Mouse (Mus musculus) hindbrain, embryonic 12.5 days (tissue): Measurements from ENCODE around the gene Phf10. TPM values are rescaled to one million over a fixed set of nuclear protein-coding genes. Genes with fewer than 3 reads are reported as not detected.
"Not testable (repeated sequence)": the region's sequence is repeated elsewhere in the genome, so short reads cannot be mapped to it uniquely, and the experiment has no call there.

Experiments used
- ATAC-seq: fragments of 200-750 bp; cut with Nextera tagmentation; 2 replicates; pipeline ENCODE4 v1.8.0; 2017; ENCODE audit warnings: moderate TSS enrichment; ENCODE audit not compliant: low FRiP score
- H3K27ac ChIP-seq: fragments of 300-500 bp; sonication (generic); 2 replicates; pipeline ENCODE4 v1.5.1; 2016; ENCODE audit warnings: mild to moderate bottlenecking
- H3K27me3 ChIP-seq: fragments of 300-500 bp; sonication (generic); 2 replicates; pipeline ENCODE4 v1.6.1; 2016; ENCODE audit warnings: mild to moderate bottlenecking
- H3K36me3 ChIP-seq: fragments of 300-500 bp; sonication (generic); 2 replicates; pipeline ENCODE4 v1.6.1; 2016; ENCODE audit warnings: mild to moderate bottlenecking
- H3K4me1 ChIP-seq: fragments of 300-500 bp; sonication (generic); 2 replicates; pipeline ENCODE4 v1.6.1; 2016
- H3K4me2 ChIP-seq: fragments of 300-500 bp; sonication (generic); replicated peaks from 2 replicates; pipeline ENCODE4 v1.6.1; 2016; ENCODE audit warnings: mild to moderate bottlenecking
- H3K4me3 ChIP-seq: fragments of 300-500 bp; sonication (generic); 2 replicates; pipeline ENCODE4 v1.5.1; 2016; ENCODE audit warnings: mild to moderate bottlenecking
- H3K9ac ChIP-seq: fragments of 300-500 bp; sonication (generic); 2 replicates; pipeline ENCODE4 v1.6.1; 2016; ENCODE audit warnings: mild to moderate bottlenecking, moderate library complexity
- H3K9me3 ChIP-seq: fragments of 300-500 bp; sonication (generic); replicated peaks from 2 replicates; pipeline ENCODE4 v1.6.1; 2016; ENCODE audit warnings: mild to moderate bottlenecking
- WGBS: fragments of 180-500 bp; shearing (Covaris S2); methylation state at CpG from one replicate; pipeline ENCODE4 v1.1.7; 2016; 5-methylcytosine and 5-hydroxymethylcytosine counted together
- polyA plus RNA-seq: library from polyadenylated mRNA; unstranded; fragments of >200 nt; fragmentation: Nextera tagmentation; extraction: Ambion mirVana; gene quantifications from 2 replicates; pipeline ENCODE4 v1.2.1, GENCODE M21; 2016

Gene Phf10
- polyA plus RNA-seq, 1 experiment from 2014 or later = 24.9 TPM

DNA sequence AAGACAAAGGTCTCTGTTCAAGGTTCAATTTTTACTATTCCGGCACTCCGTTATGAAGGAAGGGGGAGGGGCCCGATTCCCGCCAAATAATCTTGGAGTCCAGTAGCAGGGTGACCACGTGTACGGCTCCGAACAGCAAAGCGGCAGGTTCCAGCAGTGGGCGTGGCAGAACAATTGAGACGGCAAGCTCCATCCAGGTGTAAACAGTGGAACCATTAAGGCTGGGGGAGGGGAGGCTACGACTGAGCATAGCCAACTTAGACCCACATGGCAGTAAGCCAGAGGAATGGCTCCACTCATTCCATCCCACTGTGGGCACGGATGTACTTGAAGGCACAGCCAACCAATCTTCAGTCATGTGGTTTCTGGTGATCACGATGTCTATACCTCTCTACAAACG, 25.8 kb downstream of the Phf10 start:
- not testable (repeated sequence) for H3K9ac ChIP-seq, H3K27me3 ChIP-seq, H3K4me2 ChIP-seq, H3K4me3 ChIP-seq, H3K4me1 ChIP-seq, H3K9me3 ChIP-seq, ATAC-seq, H3K27ac ChIP-seq, H3K36me3 ChIP-seq
- WGBS = 86% methylated on average over 14 of the region's 14 CpGs

DNA sequence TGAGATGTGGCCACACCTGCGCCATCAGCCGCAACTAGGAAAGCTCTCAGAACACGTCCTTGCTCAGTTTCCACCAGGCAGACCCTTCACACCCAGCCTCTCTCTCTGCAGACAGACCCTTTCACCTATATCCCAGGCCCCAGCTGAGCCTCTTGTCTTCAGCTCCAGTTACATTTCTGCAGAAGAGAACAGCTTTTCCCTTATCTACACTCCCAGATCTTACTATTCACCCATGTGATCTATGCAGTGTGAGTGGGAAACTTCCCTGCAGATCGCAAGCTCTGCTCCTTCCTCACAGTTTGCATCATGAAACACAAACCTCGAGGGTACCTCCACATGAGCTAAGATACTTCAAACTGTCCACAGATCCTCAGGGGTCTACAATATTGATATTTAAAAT, 29.6 kb downstream of the Phf10 start:
- H3K4me2 ChIP-seq = no peak overlapping the region
- ATAC-seq = no peak
- H3K36me3 ChIP-seq = no peaks in the 10 kb centered on the region
- H3K27ac ChIP-seq = no peak overlapping the region
- no peak overlapping the region for H3K9ac ChIP-seq
- WGBS = 87% methylated on average over 5 of the region's 5 CpGs
- H3K4me3 ChIP-seq = no peak overlapping the region
- no peaks in the 10 kb centered on the region for H3K9me3 ChIP-seq
- H3K4me1 ChIP-seq = no peaks in the 10 kb centered on the region
- H3K27me3 ChIP-seq = no peaks in the 10 kb centered on the region

DNA sequence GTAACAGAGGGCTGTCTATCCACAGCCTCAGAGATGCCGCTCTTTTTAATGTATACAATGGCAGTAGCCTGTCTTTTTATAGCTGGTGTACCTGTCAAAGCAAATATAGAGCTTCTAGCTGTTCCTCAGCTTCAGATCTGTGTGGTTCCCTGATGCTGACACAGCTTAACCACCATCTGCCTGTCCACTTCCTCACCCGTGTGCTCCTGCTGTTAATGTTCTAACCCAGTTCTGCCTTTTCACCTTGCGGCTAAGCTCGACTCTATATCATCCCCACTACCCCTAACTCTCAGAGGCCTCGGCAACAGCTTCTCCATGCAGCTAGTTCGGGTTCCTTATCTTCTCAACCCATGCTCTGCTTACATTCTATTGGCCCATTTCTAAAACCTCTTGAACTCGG, 30.4 kb downstream of the Phf10 start:
- no peaks in the 10 kb centered on the region for H3K4me1 ChIP-seq
- H3K9me3 ChIP-seq = no peaks in the 10 kb centered on the region
- no peak overlapping the region for H3K27ac ChIP-seq
- H3K27me3 ChIP-seq = no peaks in the 10 kb centered on the region
- no peak overlapping the region for H3K4me2 ChIP-seq
- ATAC-seq = no peak
- H3K36me3 ChIP-seq = no peaks in the 10 kb centered on the region
- H3K9ac ChIP-seq = no peak overlapping the region
- no peak overlapping the region for H3K4me3 ChIP-seq
- 92% methylated on average over 7 of the region's 7 CpGs for WGBS

DNA sequence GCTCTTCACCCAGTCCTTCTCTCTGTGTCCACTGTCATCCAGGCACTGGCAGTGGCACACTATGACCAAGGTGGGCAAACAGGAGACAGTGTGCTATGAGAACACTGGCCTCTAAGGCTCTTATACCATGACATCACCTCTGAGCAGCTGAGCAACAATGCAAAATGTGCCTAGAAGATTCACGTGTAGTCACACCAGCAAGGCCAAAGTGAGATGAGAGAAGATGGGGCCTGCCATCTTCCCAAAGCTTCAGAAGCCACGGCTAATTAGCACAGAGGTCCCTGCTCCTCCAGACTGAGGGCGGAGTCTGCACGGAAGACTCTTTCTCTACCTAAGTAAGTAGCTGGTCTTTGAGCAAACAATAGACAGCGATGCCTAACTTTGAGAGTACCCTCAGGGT, 32.4 kb downstream of the Phf10 start:
- ATAC-seq = no peak
- no peaks in the 10 kb centered on the region for H3K4me1 ChIP-seq
- H3K9me3 ChIP-seq = no peaks in the 10 kb centered on the region
- no peak overlapping the region for H3K4me2 ChIP-seq
- H3K4me3 ChIP-seq = no peak overlapping the region
- no peak overlapping the region for H3K27ac ChIP-seq
- H3K9ac ChIP-seq = no peak overlapping the region
- no peaks in the 10 kb centered on the region for H3K27me3 ChIP-seq
- no peaks in the 10 kb centered on the region for H3K36me3 ChIP-seq
- WGBS = 76% methylated on average over 5 of the region's 5 CpGs

DNA sequence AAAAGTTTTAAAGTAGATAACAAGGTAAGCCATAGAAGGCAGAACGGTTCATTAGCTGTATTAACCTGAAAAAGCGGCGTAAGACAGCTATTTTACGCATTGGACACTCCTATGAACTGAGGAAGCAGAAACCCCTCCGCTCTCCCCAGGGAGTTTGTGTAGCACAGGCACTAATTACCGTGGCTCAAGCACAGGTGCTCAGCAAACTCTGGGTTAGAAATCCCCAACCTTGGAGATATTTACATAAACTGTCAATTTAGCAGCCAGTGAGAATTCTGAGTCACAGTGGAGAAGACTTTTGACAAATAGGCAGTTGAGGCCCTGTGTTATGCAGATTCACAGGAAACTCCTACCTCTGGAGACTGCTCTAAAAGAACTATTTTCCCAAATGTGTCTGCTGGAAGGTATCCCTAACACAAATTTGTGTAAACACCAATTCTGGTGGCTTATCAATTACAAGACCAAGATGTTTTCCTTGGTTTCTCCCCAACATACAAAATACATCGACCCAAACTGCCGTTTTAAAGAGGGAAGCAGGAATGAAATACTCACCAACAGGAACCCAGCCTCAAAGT, 33.3 kb downstream of the Phf10 start:
- Histone ChIP-seq H3K4me3 (no peak overlapping the region), H3K4me2 (no peak overlapping the region), H3K27me3 (no peaks in the 10 kb centered on the region), H3K9me3 (no peaks in the 10 kb centered on the region), H3K9ac (no peak overlapping the region), H3K27ac (no peak overlapping the region), H3K36me3 (no peaks in the 10 kb centered on the region), H3K4me1 (no peaks in the 10 kb centered on the region)
- WGBS = 80% methylated on average over 8 of the region's 8 CpGs
- no peak for ATAC-seq

DNA sequence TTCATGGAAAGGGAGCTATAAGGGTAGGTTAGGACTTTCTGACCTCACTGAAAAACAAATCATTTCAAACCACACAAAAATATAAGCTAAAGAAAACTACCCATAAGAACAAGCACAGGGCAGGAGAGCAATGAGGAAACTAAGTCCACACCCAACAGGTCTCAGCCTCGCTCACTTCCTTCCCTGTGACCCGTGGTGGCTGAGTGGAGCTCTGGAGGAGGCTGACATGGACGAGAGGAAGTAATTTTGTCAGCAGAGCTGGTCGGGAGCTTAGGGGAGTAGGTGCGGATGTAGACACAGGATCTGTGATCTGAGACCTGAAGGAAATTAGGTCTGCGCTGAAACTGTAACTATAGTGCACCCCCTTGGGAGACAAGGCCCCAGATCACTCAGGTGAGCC, 39.5 kb downstream of the Phf10 start:
- no peaks in the 10 kb centered on the region for H3K4me1 ChIP-seq
- no peak overlapping the region for H3K4me2 ChIP-seq
- no peaks in the 10 kb centered on the region for H3K36me3 ChIP-seq
- H3K27ac ChIP-seq = no peak overlapping the region
- no peaks in the 10 kb centered on the region for H3K9me3 ChIP-seq
- H3K9ac ChIP-seq = no peak overlapping the region
- ATAC-seq = no peak
- H3K4me3 ChIP-seq = no peak overlapping the region
- 65% methylated on average over 6 of the region's 6 CpGs for WGBS
- no peaks in the 10 kb centered on the region for H3K27me3 ChIP-seq

DNA sequence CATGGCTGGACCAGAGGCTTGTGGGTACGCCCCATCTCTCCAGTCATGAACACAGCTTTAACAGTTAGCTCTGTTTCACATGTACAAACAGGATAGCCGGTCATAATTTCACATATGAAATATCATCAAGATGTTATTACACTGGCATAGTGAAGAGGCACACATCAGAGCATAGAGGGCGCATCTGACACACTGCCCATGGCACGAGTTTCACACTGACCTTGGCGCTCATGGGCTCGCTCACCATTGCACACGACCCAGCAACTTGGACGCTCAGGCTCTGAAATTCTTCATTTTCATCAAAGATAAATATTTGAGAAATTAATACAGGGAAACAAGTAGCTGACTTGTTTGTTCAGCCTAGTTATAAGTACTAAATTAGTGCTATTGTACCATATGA, 43.2 kb downstream of the Phf10 start:
- H3K9ac ChIP-seq = no peak overlapping the region
- no peaks in the 10 kb centered on the region for H3K9me3 ChIP-seq
- H3K27ac ChIP-seq = no peak overlapping the region
- H3K36me3 ChIP-seq = no peaks in the 10 kb centered on the region
- WGBS = 92% methylated on average over 8 of the region's 8 CpGs
- no peaks in the 10 kb centered on the region for H3K4me1 ChIP-seq
- no peak overlapping the region for H3K4me2 ChIP-seq
- no peak for ATAC-seq
- no peak overlapping the region for H3K4me3 ChIP-seq
- H3K27me3 ChIP-seq = no peaks in the 10 kb centered on the region

DNA sequence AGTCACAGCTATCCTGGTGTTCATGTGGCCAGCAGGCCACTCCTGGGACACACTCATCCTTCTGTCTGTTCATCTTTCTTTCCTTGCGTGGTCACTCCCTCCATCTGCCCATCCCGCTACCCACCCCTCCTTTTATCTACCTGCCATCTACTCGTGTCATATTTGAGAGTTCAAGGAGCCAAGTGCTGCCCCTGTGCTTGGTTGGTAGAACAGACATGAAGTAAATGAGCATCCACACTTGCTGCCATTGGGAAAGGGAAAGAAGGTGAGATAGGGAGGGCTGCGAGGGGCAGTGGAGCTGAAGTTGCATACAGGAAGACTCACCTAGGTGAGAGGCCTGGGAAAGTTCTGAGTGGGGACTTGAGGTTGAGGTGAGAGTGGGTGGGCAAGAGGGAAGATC, 46.7 kb downstream of the Phf10 start:
- H3K27ac ChIP-seq = no peak overlapping the region
- H3K27me3 ChIP-seq = no peaks in the 10 kb centered on the region
- no peaks in the 10 kb centered on the region for H3K9me3 ChIP-seq
- no peak for ATAC-seq
- no peaks in the 10 kb centered on the region for H3K4me1 ChIP-seq
- H3K9ac ChIP-seq = no peak overlapping the region
- no peak overlapping the region for H3K4me2 ChIP-seq
- 82% methylated on average over 4 of the region's 4 CpGs for WGBS
- H3K36me3 ChIP-seq = no peaks in the 10 kb centered on the region
- H3K4me3 ChIP-seq = no peak overlapping the region

DNA sequence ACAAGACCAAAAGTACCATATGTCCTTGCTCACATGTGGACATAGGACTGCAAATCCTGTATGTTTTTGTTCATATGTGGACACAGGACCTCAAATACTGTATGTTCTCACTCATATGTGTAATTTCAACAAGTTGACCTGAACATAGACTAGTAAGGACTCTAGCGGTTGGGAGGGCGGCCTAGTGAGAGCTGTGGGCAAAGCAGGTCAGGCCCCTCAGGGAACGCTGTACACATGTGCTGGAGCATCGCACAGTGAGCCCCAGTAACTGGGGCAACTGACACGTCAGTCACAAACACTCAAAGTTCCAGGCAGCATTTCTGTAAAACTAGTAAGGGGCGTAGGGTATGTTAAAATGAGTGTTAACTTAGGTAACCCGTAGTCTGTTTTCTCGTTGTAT, 48.1 kb downstream of the Phf10 start:
- H3K36me3 ChIP-seq = no peaks in the 10 kb centered on the region
- H3K27me3 ChIP-seq = no peaks in the 10 kb centered on the region
- H3K9ac ChIP-seq = no peak overlapping the region
- H3K27ac ChIP-seq = no peak overlapping the region
- H3K4me1 ChIP-seq = no peaks in the 10 kb centered on the region
- H3K4me2 ChIP-seq = no peak overlapping the region
- H3K9me3 ChIP-seq = no peaks in the 10 kb centered on the region
- ATAC-seq = no peak
- H3K4me3 ChIP-seq = no peak overlapping the region
- 86% methylated on average over 8 of the region's 8 CpGs for WGBS

DNA sequence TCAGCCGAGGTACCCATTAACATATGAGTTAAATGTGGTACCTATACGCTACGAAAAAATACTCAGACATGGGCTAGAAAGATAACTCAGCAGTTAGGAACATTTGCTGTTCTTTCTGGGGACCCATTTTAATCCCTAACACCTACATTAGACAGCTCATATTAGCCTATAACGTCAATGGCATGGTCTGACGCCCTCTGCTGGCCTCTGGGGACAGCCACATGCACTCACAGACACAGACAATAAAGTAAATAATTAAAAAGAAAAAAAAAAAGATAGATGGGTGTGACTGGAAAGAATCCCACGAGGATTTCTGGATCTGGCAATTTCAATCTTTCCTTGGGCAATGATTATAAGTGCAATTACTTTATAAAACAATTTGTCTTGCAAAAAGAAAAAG, 48.7 kb downstream of the Phf10 start:
- no peak overlapping the region for H3K4me2 ChIP-seq
- H3K27ac ChIP-seq = no peak overlapping the region
- no peaks in the 10 kb centered on the region for H3K36me3 ChIP-seq
- ATAC-seq = no peak
- 50% methylated on average over 6 of the region's 6 CpGs for WGBS
- no peak overlapping the region for H3K4me3 ChIP-seq
- no peak overlapping the region for H3K9ac ChIP-seq
- no peaks in the 10 kb centered on the region for H3K27me3 ChIP-seq
- no peaks in the 10 kb centered on the region for H3K9me3 ChIP-seq
- H3K4me1 ChIP-seq = no peaks in the 10 kb centered on the region

DNA sequence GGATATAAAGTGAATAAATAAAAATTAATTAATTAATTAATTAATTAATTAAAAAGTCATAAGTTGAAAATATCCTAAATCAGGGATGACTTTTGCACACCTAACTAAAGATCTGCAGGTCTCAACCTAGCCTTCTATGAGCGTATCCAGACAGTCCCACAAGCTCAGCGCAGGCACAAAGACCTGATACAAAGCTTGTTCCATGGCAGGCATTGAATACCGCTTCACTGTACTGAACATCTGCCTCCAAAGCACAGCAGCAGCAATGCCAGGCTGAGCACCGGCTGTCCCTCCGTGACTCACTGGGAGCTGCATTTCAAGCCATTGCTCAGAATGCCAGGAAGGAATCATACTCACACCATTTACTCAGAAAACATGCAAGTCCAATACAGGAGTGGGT, 50.3 kb downstream of the Phf10 start:
- no peak for ATAC-seq
- 92% methylated on average over 5 of the region's 5 CpGs for WGBS
- H3K27ac ChIP-seq = no peak overlapping the region

DNA sequence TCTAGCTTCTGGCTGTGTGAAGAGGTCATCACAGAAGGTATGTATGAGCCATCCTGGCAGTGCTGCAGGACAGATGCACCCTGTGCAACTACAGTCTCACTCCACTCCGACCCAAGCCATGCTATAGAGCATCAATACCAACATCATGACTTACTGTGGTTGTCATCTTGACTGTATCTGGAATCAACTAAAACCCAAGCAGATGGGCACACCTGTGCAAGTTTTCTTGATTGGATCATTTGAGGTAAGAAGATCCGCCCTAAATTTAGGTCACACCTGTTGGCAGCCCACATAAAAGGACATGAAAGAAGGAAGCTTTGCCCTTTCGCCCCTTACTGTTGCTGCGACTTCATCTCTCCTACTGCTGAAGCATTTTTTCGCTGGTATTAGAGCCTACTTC, 51.7 kb downstream of the Phf10 start:
- no peak for ATAC-seq
- Histone ChIP-seq H3K4me2 (no peak overlapping the region), H3K27me3 (no peaks in the 10 kb centered on the region), H3K4me1 (no peaks in the 10 kb centered on the region), H3K27ac (no peak overlapping the region), H3K9ac (no peak overlapping the region), H3K4me3 (no peak overlapping the region), H3K9me3 (no peaks in the 10 kb centered on the region), H3K36me3 (no peaks in the 10 kb centered on the region)
- WGBS = 87% methylated on average over 5 of the region's 5 CpGs

More for the DNA sequence above, 50.3 kb downstream of the Phf10 start:
- H3K4me2 ChIP-seq = no peak overlapping the region
- H3K4me3 ChIP-seq = no peak overlapping the region
- no peaks in the 10 kb centered on the region for H3K4me1 ChIP-seq
- no peaks in the 10 kb centered on the region for H3K27me3 ChIP-seq
- H3K36me3 ChIP-seq = no peaks in the 10 kb centered on the region
- H3K9ac ChIP-seq = no peak overlapping the region
- H3K9me3 ChIP-seq = no peaks in the 10 kb centered on the region

DNA sequence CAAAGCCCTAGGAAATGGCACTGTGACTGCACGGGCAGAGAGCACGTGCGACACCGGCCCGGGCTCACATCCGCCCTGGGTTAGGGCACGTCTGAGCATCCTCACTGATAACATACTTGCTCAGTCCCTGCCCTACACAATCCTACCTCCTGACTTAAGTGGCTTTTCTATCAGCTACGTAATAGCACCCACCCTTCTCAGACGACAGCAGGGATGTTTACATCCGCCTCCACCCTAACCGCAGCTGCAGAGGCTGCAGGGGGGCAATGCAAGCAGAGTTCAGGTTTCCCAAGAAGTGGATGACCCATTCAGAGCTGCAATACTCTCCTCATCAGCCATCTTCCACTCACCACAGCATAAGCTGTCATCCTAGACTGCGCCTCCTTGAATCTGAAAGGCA, 53.9 kb downstream of the Phf10 start:
- no peak overlapping the region for H3K4me2 ChIP-seq
- H3K4me3 ChIP-seq = no peak overlapping the region
- no peak for ATAC-seq
- no peak overlapping the region for H3K27ac ChIP-seq
- 77% methylated on average over 12 of the region's 12 CpGs for WGBS
- no peaks in the 10 kb centered on the region for H3K4me1 ChIP-seq
- no peaks in the 10 kb centered on the region for H3K9me3 ChIP-seq
- no peaks in the 10 kb centered on the region for H3K27me3 ChIP-seq
- no peak overlapping the region for H3K9ac ChIP-seq
- H3K36me3 ChIP-seq = no peaks in the 10 kb centered on the region
